Mouse (Mus musculus): ENCODE data around the gene Gckr. TPM values are rescaled to one million over a fixed set of nuclear protein-coding genes. Genes with fewer than 3 reads are reported as not detected.

Gene Gckr
- polyA plus RNA-seq (2015; fragmentation: Nextera tagmentation; extraction: Ambion mirVana), result 0.08 and 0.29 TPM in 2 replicates

GRCm38 (mm10) chr5:31297047-31297757 lies at the start of gene Gckr:
TSS of gene Gckr (plus strand) at chr5:31297443.
- Histone ChIP-seq H3K9me3 (ENCODE audit: control insufficient read depth, low read length) (no peaks in the 10 kb centered on the region), H3K4me2 (replicated peaks; ENCODE audit: low read depth) (peak within 1 kb of the TSS; percentile 94), H3K27me3 (ENCODE audit: control insufficient read depth, insufficient read depth, low read length) (no peaks in the 10 kb centered on the region), H3K4me1 (replicated peaks; ENCODE audit: control insufficient read depth, insufficient read depth) (0 out of 2 replicates have a peak, but pooled peaks cover 3% of the 10 kb centered on the region), H3K9ac (ENCODE audit: low read length) (no peak within 1 kb of the TSS), H3K27ac (replicated peaks) (no peak within 1 kb of the TSS), H3K36me3 (ENCODE audit: control insufficient read depth, insufficient read depth, low read length) (no peaks in the 10 kb centered on the region), H3K4me3 (ENCODE audit: low read depth, low read length) (no peak within 1 kb of the TSS)
- no peak for DNase-seq (ENCODE audit: low spot score)
- WGBS, result 66% methylated on average over 13 of the region's 13 CpGs
- no peak for ATAC-seq (ENCODE audit: low FRiP score, low TSS enrichment)
- TF ChIP-seq CTCF (IDR thresholded peaks at IDR 0.05; ENCODE audit: low read depth), result no peak
- TF ChIP-seq EP300 (optimal IDR thresholded peaks at IDR 0.05), result no peak

- H3K9me3 ChIP-seq (ENCODE audit: control insufficient read depth, low read length), result no peaks in the 10 kb centered on the region
- H3K27ac ChIP-seq (replicated peaks), result no peak overlapping the region
- H3K9ac ChIP-seq (ENCODE audit: low read length), result no peak overlapping the region
- no peak for ATAC-seq (ENCODE audit: low FRiP score, low TSS enrichment)
- H3K36me3 ChIP-seq (ENCODE audit: control insufficient read depth, insufficient read depth, low read length), result peaks cover 38% of the 10 kb centered on the region
- no peak overlapping the region for H3K4me2 ChIP-seq (replicated peaks; ENCODE audit: low read depth)
- no peaks in the 10 kb centered on the region for H3K4me1 ChIP-seq (replicated peaks; ENCODE audit: control insufficient read depth, insufficient read depth)
- no peaks in the 10 kb centered on the region for H3K27me3 ChIP-seq (ENCODE audit: control insufficient read depth, insufficient read depth, low read length)
- WGBS, result 60% methylated on average over 4 of the region's 4 CpGs
- TF ChIP-seq CTCF (IDR thresholded peaks at IDR 0.05; ENCODE audit: low read depth), result no peak
- TF ChIP-seq EP300 (optimal IDR thresholded peaks at IDR 0.05), result no peak
- no peak overlapping the region for H3K4me3 ChIP-seq (ENCODE audit: low read depth, low read length)
- DNase-seq (ENCODE audit: low spot score), result no peak
Observed at GRCm38 (mm10) chr5:31250716-31251115, 46.5 kb upstream of the Gckr start.

GRCm38 (mm10) chr5:31251541-31252101 lies 45.6 kb upstream of the Gckr start, which contains the start of gene Krtcap3:
TSS of gene Krtcap3 (plus strand) at chr5:31251691.
- ATAC-seq (ENCODE audit: low FRiP score, low TSS enrichment), result peak; percentile 94
- H3K9ac ChIP-seq (ENCODE audit: low read length), result peak within 1 kb of the TSS; percentile 48
- WGBS, result 21% methylated on average over 38 of the region's 47 CpGs
- peak within 1 kb of the TSS; percentile 84 for H3K27ac ChIP-seq (replicated peaks)
- H3K27me3 ChIP-seq (ENCODE audit: control insufficient read depth, insufficient read depth, low read length), result no peaks in the 10 kb centered on the region
- H3K9me3 ChIP-seq (ENCODE audit: control insufficient read depth, low read length), result no peaks in the 10 kb centered on the region
- DNase-seq (ENCODE audit: low spot score), result peak; percentile 93
- TF ChIP-seq EP300 (optimal IDR thresholded peaks at IDR 0.05), result peak; percentile 18
- peak; percentile 20 for TF ChIP-seq CTCF (IDR thresholded peaks at IDR 0.05; ENCODE audit: low read depth)
- no peaks in the 10 kb centered on the region for H3K4me1 ChIP-seq (replicated peaks; ENCODE audit: control insufficient read depth, insufficient read depth)
- H3K36me3 ChIP-seq (ENCODE audit: control insufficient read depth, insufficient read depth, low read length), result peaks cover 32% of the 10 kb centered on the region
- H3K4me2 ChIP-seq (replicated peaks; ENCODE audit: low read depth), result peak within 1 kb of the TSS; percentile 54
- peak within 1 kb of the TSS; percentile 41 for H3K4me3 ChIP-seq (ENCODE audit: low read depth, low read length)

GRCm38 (mm10) chr5:31252151-31252550 lies 45.1 kb upstream of the Gckr start:
- H3K27me3 ChIP-seq (ENCODE audit: control insufficient read depth, insufficient read depth, low read length), result no peaks in the 10 kb centered on the region
- DNase-seq (ENCODE audit: low spot score) (peak; percentile 36), ATAC-seq (ENCODE audit: low FRiP score, low TSS enrichment) (no peak)
- H3K9me3 ChIP-seq (ENCODE audit: control insufficient read depth, low read length), result no peaks in the 10 kb centered on the region
- peak overlapping the region; percentile 54 for H3K4me2 ChIP-seq (replicated peaks; ENCODE audit: low read depth)
- 47% methylated on average over 10 of the region's 10 CpGs for WGBS
- TF ChIP-seq EP300 (optimal IDR thresholded peaks at IDR 0.05) (no peak), CTCF (IDR thresholded peaks at IDR 0.05; ENCODE audit: low read depth) (0 out of 2 replicates have a peak, but pooled peaks have one; percentile 3)
- peak overlapping the region; percentile 41 for H3K4me3 ChIP-seq (ENCODE audit: low read depth, low read length)
- H3K9ac ChIP-seq (ENCODE audit: low read length), result peak overlapping the region; percentile 48
- no peaks in the 10 kb centered on the region for H3K4me1 ChIP-seq (replicated peaks; ENCODE audit: control insufficient read depth, insufficient read depth)
- peak overlapping the region; percentile 84 for H3K27ac ChIP-seq (replicated peaks)
- H3K36me3 ChIP-seq (ENCODE audit: control insufficient read depth, insufficient read depth, low read length), result peaks cover 30% of the 10 kb centered on the region

GRCm38 (mm10) chr5:31252795-31253545 lies 44.3 kb upstream of the Gckr start:
- 61% methylated on average over 16 of the region's 16 CpGs for WGBS
- H3K9me3 ChIP-seq (ENCODE audit: control insufficient read depth, low read length), result no peaks in the 10 kb centered on the region
- peak overlapping the region; percentile 84 for H3K27ac ChIP-seq (replicated peaks)
- H3K4me2 ChIP-seq (replicated peaks; ENCODE audit: low read depth), result peak overlapping the region; percentile 54
- DNase-seq (ENCODE audit: low spot score) (no peak), ATAC-seq (ENCODE audit: low FRiP score, low TSS enrichment) (no peak)
- TF ChIP-seq CTCF (IDR thresholded peaks at IDR 0.05; ENCODE audit: low read depth), result peak; percentile 18; the same call in 1 of the 2 replicates
- no peak for TF ChIP-seq EP300 (optimal IDR thresholded peaks at IDR 0.05)
- H3K27me3 ChIP-seq (ENCODE audit: control insufficient read depth, insufficient read depth, low read length), result no peaks in the 10 kb centered on the region
- peaks cover 27% of the 10 kb centered on the region for H3K36me3 ChIP-seq (ENCODE audit: control insufficient read depth, insufficient read depth, low read length)
- no peaks in the 10 kb centered on the region for H3K4me1 ChIP-seq (replicated peaks; ENCODE audit: control insufficient read depth, insufficient read depth)
- no peak overlapping the region; the same call in 1 of the 2 replicates for H3K9ac ChIP-seq (ENCODE audit: low read length)
- H3K4me3 ChIP-seq (ENCODE audit: low read depth, low read length), result peak overlapping the region; percentile 41; the same call in 1 of the 2 replicates
